In genomic region chr7:79149522-79149921, GRCm38 (mm10) we compare ENCODE assay signal across 8 mouse cellular contexts. TPM values are rescaled to one million over a fixed set of nuclear protein-coding genes. Genes with fewer than 3 reads are reported as not detected.
DNase-seq lines count a peak whose midpoint lies in the region; ATAC-seq and TF ChIP-seq lines count a peak whose summit lies in the region.

No protein-coding gene starts in this region.

- H3K4me2 ChIP-seq in forebrain, embryonic 15.5 days (replicated peaks), result peak overlapping the region; percentile 92
- H3K4me2 ChIP-seq in hindbrain, postnatal 0 days (ENCODE audit: low read depth, low read length), result peak overlapping the region; percentile 74
- H3K4me2 ChIP-seq in myocyte (ENCODE audit: low read depth), result peak overlapping the region; percentile 88

- H3K9ac ChIP-seq in forebrain, embryonic 15.5 days (replicated peaks), result no peak overlapping the region
- H3K9ac ChIP-seq in hindbrain, postnatal 0 days (replicated peaks; ENCODE audit: low read length), result no peak overlapping the region

- H3K27ac ChIP-seq in forebrain, embryonic 15.5 days (replicated peaks), result no peak overlapping the region
- no peak overlapping the region for H3K27ac ChIP-seq in forebrain, embryonic 10.5 days
- H3K27ac ChIP-seq in hindbrain, postnatal 0 days, result no peak overlapping the region

- 66% methylated on average over 6 of the region's 6 CpGs for WGBS in forebrain, embryonic 15.5 days
- 74% methylated on average over 6 of the region's 6 CpGs for WGBS in forebrain, embryonic 10.5 days
- WGBS in lung, adult 2 months, result 35% methylated on average over 6 of the region's 6 CpGs
- 72% methylated on average over 6 of the region's 6 CpGs for whole genome bisulfite sequencing in hindbrain, postnatal 0 days

- TF ChIP-seq CTCF in lung, adult 2 months (IDR thresholded peaks at IDR 0.05; ENCODE audit: insufficient read depth, low read length), result no peak
- TF ChIP-seq CTCF in hindbrain, postnatal 0 days (IDR thresholded peaks at IDR 0.05; ENCODE audit: low read depth), result no peak

- no peaks in the 10 kb centered on the region for H3K36me3 ChIP-seq in forebrain, embryonic 15.5 days
- H3K36me3 ChIP-seq in forebrain, embryonic 10.5 days (replicated peaks), result peaks cover 8% of the 10 kb centered on the region
- H3K36me3 ChIP-seq in hindbrain, postnatal 0 days (ENCODE audit: insufficient read depth, low read length), result no peaks in the 10 kb centered on the region
- no peaks in the 10 kb centered on the region for H3K36me3 ChIP-seq in myocyte (ENCODE audit: control insufficient read depth, insufficient read depth)

- no peak for TF ChIP-seq POLR2A in lung, adult 2 months (IDR thresholded peaks at IDR 0.05; ENCODE audit: borderline replicate concordance, extremely low read depth, low read depth, low read length)
- TF ChIP-seq POLR2A in myocyte (IDR thresholded peaks at IDR 0.05; ENCODE audit: insufficient read length, low read depth), result no peak

- ATAC-seq in forebrain, embryonic 15.5 days (replicated peaks), result no peak
- no peak for ATAC-seq in hindbrain, postnatal 0 days

- peaks cover 25% of the 10 kb centered on the region for H3K4me1 ChIP-seq in forebrain, embryonic 15.5 days
- H3K4me1 ChIP-seq in forebrain, embryonic 10.5 days, result peaks cover 32% of the 10 kb centered on the region
- peaks cover 3% of the 10 kb centered on the region; the same call in 1 of the 2 replicates for H3K4me1 ChIP-seq in lung, adult 2 months (ENCODE audit: control insufficient read depth, insufficient read depth, low read length)
- H3K4me1 ChIP-seq in hindbrain, postnatal 0 days (ENCODE audit: insufficient read depth, low read length), result no peaks in the 10 kb centered on the region

- H3ac ChIP-seq in myocyte (ENCODE audit: control insufficient read depth, insufficient read length), result no peak overlapping the region

- no peak overlapping the region; the same call in 1 of the 2 replicates for H3K4me3 ChIP-seq in forebrain, embryonic 15.5 days
- no peak overlapping the region for H3K4me3 ChIP-seq in forebrain, embryonic 10.5 days
- H3K4me3 ChIP-seq in lung, adult 2 months (replicated peaks; ENCODE audit: extremely low read depth, low read depth, low read length), result no peak overlapping the region
- 0 out of 2 replicates have a peak overlapping the region, but pooled peaks have one; percentile 54 for H3K4me3 ChIP-seq in hindbrain, postnatal 0 days (ENCODE audit: low read length)
- peak overlapping the region; percentile 63 for H3K4me3 ChIP-seq in myocyte

- DNase-seq in forebrain, embryonic 10.5 days (ENCODE audit: extremely low spot score, low spot score), result no peak
- DNase-seq in lung, postnatal 25 days (ENCODE audit: low spot score), result peak; percentile 18
- DNase-seq in lung, adult 2 months, result no peak
- DNase-seq in hindbrain, postnatal 0 days (ENCODE audit: low spot score), result no peak
- DNase-seq in frontal cortex, postnatal 25 days (ENCODE audit: low spot score in 2 of 2), result no peak
- DNase-seq in frontal cortex, postnatal 36 days (ENCODE audit: low spot score in 2 of 2), result no peak

- no peaks in the 10 kb centered on the region for H3K27me3 ChIP-seq in forebrain, embryonic 15.5 days
- peaks cover 7% of the 10 kb centered on the region for H3K27me3 ChIP-seq in forebrain, embryonic 10.5 days (ENCODE audit: poor library complexity, severe bottlenecking)
- no peaks in the 10 kb centered on the region for H3K27me3 ChIP-seq in hindbrain, postnatal 0 days (ENCODE audit: insufficient read depth, low read length)
- no peaks in the 10 kb centered on the region for H3K27me3 ChIP-seq in myocyte (ENCODE audit: control insufficient read depth, insufficient read depth, insufficient read length)

- no peaks in the 10 kb centered on the region for H3K79me2 ChIP-seq in myocyte (ENCODE audit: control insufficient read depth, insufficient read depth)

- H3K9me3 ChIP-seq in forebrain, embryonic 15.5 days, result no peaks in the 10 kb centered on the region
- no peaks in the 10 kb centered on the region for H3K9me3 ChIP-seq in forebrain, embryonic 10.5 days
- no peaks in the 10 kb centered on the region for H3K9me3 ChIP-seq in hindbrain, postnatal 0 days (ENCODE audit: low read length)

TF ChIP-seq in myocyte, 11 proteins besides CTCF, POLR2A, EP300 and RAD21:
- TF ChIP-seq CEBPB (IDR thresholded peaks at IDR 0.05; ENCODE audit: insufficient read depth, poor library complexity, severe bottlenecking), result no peak
- TF ChIP-seq SRF (IDR thresholded peaks at IDR 0.05; ENCODE audit: control insufficient read depth, insufficient read length, low read depth), result no peak
- no peak for TF ChIP-seq POLR2AphosphoS2 (IDR thresholded peaks at IDR 0.05; ENCODE audit: insufficient read length, low read depth)
- TF ChIP-seq USF1 (IDR thresholded peaks at IDR 0.05; ENCODE audit: low read depth), result no peak
- no peak for TF ChIP-seq TCF3 (IDR thresholded peaks at IDR 0.05; ENCODE audit: insufficient read length, low read depth)
- TF ChIP-seq MYOG (IDR thresholded peaks at IDR 0.05; ENCODE audit: control insufficient read depth in 1 of 3, insufficient read depth in 1 of 3, insufficient read length in 2 of 3, low read depth in 2 of 3), result no peak
- no peak for TF ChIP-seq MAX (IDR thresholded peaks at IDR 0.05; ENCODE audit: low read depth)
- no peak for TF ChIP-seq TCF12 (IDR thresholded peaks at IDR 0.05; ENCODE audit: insufficient read depth, poor library complexity, severe bottlenecking)
- TF ChIP-seq E2F4 (IDR thresholded peaks at IDR 0.05; ENCODE audit: insufficient read depth), result no peak
- TF ChIP-seq REST (IDR thresholded peaks at IDR 0.05; ENCODE audit: insufficient read depth, insufficient read length), result no peak
- TF ChIP-seq MYOD1 (IDR thresholded peaks at IDR 0.05; ENCODE audit: control insufficient read depth in 1 of 3, insufficient read length in 2 of 3, low read depth in 2 of 3), result no peak
TF ChIP-seq in myocyte: peak in this region for 0.

RNA-seq across cellular contexts. Expression of gene Mfge8, which starts 0.7 kb away (rescaled TPM):
- polyA plus RNA-seq in forebrain, embryonic 15.5 days (2015; fragmentation: Nextera tagmentation; extraction: Ambion mirVana), result 166 and 192 TPM in 2 replicates
- 82.4 and 86.6 TPM in 2 replicates for polyA plus RNA-seq in forebrain, embryonic 10.5 days (2016; fragmentation: Nextera tagmentation; extraction: Ambion mirVana)
- 404 and 429 TPM in 2 replicates for polyA plus RNA-seq in lung, adult 2 months (2012; rRNA removed)
- total RNA-seq in hindbrain, postnatal 0 days (2014; rRNA removed), result 306 and 331 TPM in 2 replicates
- 306 and 345 TPM in 2 replicates for polyA plus RNA-seq in hindbrain, postnatal 0 days (2015; fragmentation: Nextera tagmentation; extraction: Ambion mirVana)
- polyA plus RNA-seq in myocyte (2012; fragmentation: generic; extraction: Trizol), result 173 TPM

RNA-seq across cellular contexts. Expression of gene Hapln3, which starts 18.7 kb away (rescaled TPM):
- polyA plus RNA-seq in forebrain, embryonic 15.5 days (2015; fragmentation: Nextera tagmentation; extraction: Ambion mirVana), result 2.5 and 3.0 TPM in 2 replicates
- 2.1 and 3.6 TPM in 2 replicates for polyA plus RNA-seq in forebrain, embryonic 10.5 days (2016; fragmentation: Nextera tagmentation; extraction: Ambion mirVana)
- 0.22 and 1.8 TPM in 2 replicates for polyA plus RNA-seq in lung, adult 2 months (2012; rRNA removed)
- total RNA-seq in hindbrain, postnatal 0 days (2014; rRNA removed), result 5.7 and 10.0 TPM in 2 replicates
- polyA plus RNA-seq in hindbrain, postnatal 0 days (2015; fragmentation: Nextera tagmentation; extraction: Ambion mirVana), result 2.2 and 2.5 TPM in 2 replicates
- polyA plus RNA-seq in myocyte (2012; fragmentation: generic; extraction: Trizol), result 0.10 TPM

Comparison
In these comparisons a context has a peak if more than half of its experiments do, and no peak if none do; other contexts are left out.
1. H3K4me3 ChIP-seq: peak in hindbrain, postnatal 0 days (single experiment) and myocyte (single experiment); none in forebrain, embryonic 15.5 days (single experiment), forebrain, embryonic 10.5 days (single experiment) and lung, adult 2 months (single experiment).
2. Peak in every context shown above with its lines, with median percentiles within 50 percentile points of each other: H3K4me2 ChIP-seq.